Comparison of ENCODE assay signal across 9 mouse cellular contexts in genomic region chr13:106998671-106999070, GRCm38 (mm10). TPM values are rescaled to one million over a fixed set of nuclear protein-coding genes. Genes with fewer than 3 reads are reported as not detected.
DNase-seq lines count a peak whose midpoint lies in the region; ATAC-seq and TF ChIP-seq lines count a peak whose summit lies in the region.
"Had no signal": no experiment of that assay in that cellular context is flagged by ENCODE, and none has a peak within 500 bp of the region (broad histone marks: within the 10 kb centered on the region; RNA-seq: fewer than 3 reads in every experiment).

No protein-coding gene starts in this region.

- no peak for TF ChIP-seq CTCF in lung, embryonic 14.5 days (IDR thresholded peaks at IDR 0.05; ENCODE audit: low read depth)

- H3K4me3 ChIP-seq in heart, embryonic 11.5 days (ENCODE audit: low read depth, low read length) = no peak overlapping the region
- H3K4me3 ChIP-seq in erythroblast, embryonic 14.5 days (replicated peaks) = peak overlapping the region; percentile 45
- no peak overlapping the region for H3K4me3 ChIP-seq in lung, embryonic 14.5 days (ENCODE audit: low read depth, low read length)

- no peak overlapping the region for H3K4me2 ChIP-seq in heart, embryonic 11.5 days
- no peak overlapping the region for H3K4me2 ChIP-seq in lung, embryonic 14.5 days

- no peak overlapping the region for H3K9ac ChIP-seq in heart, embryonic 11.5 days (ENCODE audit: low read depth, low read length)
- no peak overlapping the region for H3K9ac ChIP-seq in lung, embryonic 14.5 days

- no peak for DNase-seq in heart, postnatal 36 days
- peak; percentile 10 for DNase-seq in lung, embryonic 14.5 days
- peak; percentile 46 to 70 for DNase-seq in spleen, postnatal 4 days (ENCODE audit: low spot score in 2 of 2)
- DNase-seq in neural tube, embryonic 10.5 days (ENCODE audit: extremely low spot score, low spot score) = no peak
- DNase-seq in adrenal gland, adult (ENCODE audit: inconsistent age in 2 of 2, low spot score in 1 of 2) = no peak
- no peak for DNase-seq in cerebellum, postnatal 4 days (ENCODE audit: low spot score in 2 of 2)
- DNase-seq: right cerebral cortex, postnatal 14 days had no signal

- peaks cover 24% of the 10 kb centered on the region for H3K4me1 ChIP-seq in heart, embryonic 11.5 days (ENCODE audit: control insufficient read depth, insufficient read depth, low read length)
- H3K4me1 ChIP-seq in erythroblast, embryonic 14.5 days (ENCODE audit: control insufficient read depth) = peaks cover 93% of the 10 kb centered on the region
- H3K4me1 ChIP-seq in lung, embryonic 14.5 days (ENCODE audit: insufficient read depth) = no peaks in the 10 kb centered on the region

- intact Hi-C loops in heart, postnatal 36 days (cut with DNase I) = no loop called here

- H3K36me3 ChIP-seq in heart, embryonic 11.5 days (ENCODE audit: control insufficient read depth, insufficient read depth, low read length) = no peaks in the 10 kb centered on the region
- peaks cover 83% of the 10 kb centered on the region for H3K36me3 ChIP-seq in erythroblast, embryonic 14.5 days (ENCODE audit: control insufficient read depth)
- H3K36me3 ChIP-seq in lung, embryonic 14.5 days (ENCODE audit: insufficient read depth) = no peaks in the 10 kb centered on the region

- H3K27me3 ChIP-seq in heart, embryonic 11.5 days (ENCODE audit: control insufficient read depth, insufficient read depth, low read length) = no peaks in the 10 kb centered on the region
- no peaks in the 10 kb centered on the region for H3K27me3 ChIP-seq in erythroblast, embryonic 14.5 days (ENCODE audit: control insufficient read depth)
- H3K27me3 ChIP-seq in lung, embryonic 14.5 days (ENCODE audit: insufficient read depth, low read length) = no peaks in the 10 kb centered on the region

- ATAC-seq in heart, embryonic 11.5 days (replicated peaks; ENCODE audit: insufficient number of reproducible peaks, low FRiP score, low TSS enrichment) = peak; percentile 87
- peak; percentile 31; the same call in 1 of the 2 replicates for ATAC-seq in lung, embryonic 14.5 days (ENCODE audit: insufficient read depth)

- no peaks in the 10 kb centered on the region for H3K9me3 ChIP-seq in heart, embryonic 11.5 days (replicated peaks; ENCODE audit: control insufficient read depth, low read length)
- H3K9me3 ChIP-seq in erythroblast, embryonic 14.5 days (ENCODE audit: control insufficient read depth, low read length) = no peaks in the 10 kb centered on the region
- H3K9me3 ChIP-seq in lung, embryonic 14.5 days (ENCODE audit: low read depth, low read length) = no peaks in the 10 kb centered on the region

- WGBS in heart, embryonic 11.5 days (ENCODE audit: insufficient replicate concordance) = 49% methylated on average over 5 of the region's 5 CpGs
- WGBS in lung, embryonic 14.5 days = 69% methylated on average over 5 of the region's 5 CpGs

- H3K27ac ChIP-seq in heart, embryonic 11.5 days (ENCODE audit: low read depth, low read length) = no peak overlapping the region
- no peak overlapping the region for H3K27ac ChIP-seq in lung, embryonic 14.5 days (ENCODE audit: low read depth)

RNA-seq across cellular contexts. Expression of gene Kif2a, which starts 23.3 kb away (rescaled TPM):
- 18.6 and 20.6 TPM in 2 replicates for polyA plus RNA-seq in heart, embryonic 11.5 days (2014; fragmentation: Nextera tagmentation; extraction: Ambion mirVana)
- 10 to 100 TPM; 33.2 to 35.4 TPM for total RNA-seq in heart, postnatal 36 days (2021)
- polyA plus RNA-seq in erythroblast, embryonic 14.5 days (2012) = 3.5 and 6.6 TPM in 2 replicates
- 27.2 and 29.1 TPM in 2 replicates for polyA plus RNA-seq in lung, embryonic 14.5 days (2014; fragmentation: Nextera tagmentation; extraction: Ambion mirVana)

RNA-seq across cellular contexts. Expression of gene Dimt1, which starts 51.7 kb away (rescaled TPM):
- polyA plus RNA-seq in heart, embryonic 11.5 days (2014; fragmentation: Nextera tagmentation; extraction: Ambion mirVana) = 37.6 and 41.1 TPM in 2 replicates
- 1 to 10 TPM; 7.1 to 9.1 TPM for total RNA-seq in heart, postnatal 36 days (2021)
- 1.1 TPM in 2 replicates for polyA plus RNA-seq in erythroblast, embryonic 14.5 days (2012)
- polyA plus RNA-seq in lung, embryonic 14.5 days (2014; fragmentation: Nextera tagmentation; extraction: Ambion mirVana) = 48.3 and 56.9 TPM in 2 replicates

Comparison
In these comparisons a context has a peak if more than half of its experiments do, and no peak if none do; other contexts are left out.
1. DNase-seq: peak in lung, embryonic 14.5 days (single experiment) and spleen, postnatal 4 days (2 of 2); none in heart, postnatal 36 days (0 of 2), neural tube, embryonic 10.5 days (single experiment), adrenal gland, adult (0 of 2) and cerebellum, postnatal 4 days (0 of 2).
2. RNA of gene Dimt1, which starts 51.7 kb away (polyA plus RNA-seq): 48.3 to 56.9 TPM in lung, embryonic 14.5 days and 37.6 to 41.1 TPM in heart, embryonic 11.5 days; 1.1 TPM in erythroblast, embryonic 14.5 days; every median in the first group is over 10 times any median in the second.